ENCODE assay signal across 46 mouse cellular contexts in genomic region chr2:144032664-144033063, GRCm38 (mm10). TPM values are rescaled to one million over a fixed set of nuclear protein-coding genes. Genes with fewer than 3 reads are reported as not detected.
"Had no signal": no experiment of that assay in that cellular context is flagged by ENCODE, and none has a peak within 500 bp of the region (broad histone marks: within the 10 kb centered on the region; RNA-seq: fewer than 3 reads in every experiment).

Gene Banf2, plus strand, starts transcription at chr2:144033059.

- H3K4me3 ChIP-seq: limb, embryonic 10.5 days; limb, embryonic 12.5 days; limb, embryonic 13.5 days; limb, embryonic 15.5 days; liver, embryonic 12.5 days; liver, embryonic 13.5 days; liver, embryonic 15.5 days; lung, embryonic 15.5 days; megakaryocyte, embryonic 14.5 days; midbrain, embryonic 10.5 days; midbrain, embryonic 12.5 days; midbrain, embryonic 13.5 days; midbrain, embryonic 15.5 days; myocyte had no signal

- H3K27ac ChIP-seq: limb, embryonic 10.5 days; limb, embryonic 12.5 days; limb, embryonic 13.5 days; limb, embryonic 15.5 days; liver, embryonic 12.5 days; liver, embryonic 13.5 days; liver, embryonic 14.5 days; liver, embryonic 15.5 days; lung, embryonic 15.5 days; macrophage; midbrain, embryonic 10.5 days; midbrain, embryonic 12.5 days; midbrain, embryonic 13.5 days; midbrain, embryonic 15.5 days had no signal

- DNase-seq: left cerebral cortex, postnatal 4 days; liver; liver, embryonic 13.5 days; liver, postnatal 0 days; lung, adult 18-20 months; lung, adult 2 months; lung, embryonic 14.5 days; lung, postnatal 10 days; lung, postnatal 14 days; lung, postnatal 36 days; lung, postnatal 4 days; midbrain, embryonic 14.5 days had no signal

- H3K4me1 ChIP-seq: limb, embryonic 10.5 days; limb, embryonic 12.5 days; limb, embryonic 13.5 days; limb, embryonic 15.5 days; liver, embryonic 12.5 days; liver, embryonic 13.5 days; liver, embryonic 15.5 days; lung, embryonic 15.5 days; midbrain, embryonic 10.5 days; midbrain, embryonic 12.5 days; midbrain, embryonic 13.5 days; midbrain, embryonic 15.5 days had no signal

- H3K9ac ChIP-seq: limb, embryonic 12.5 days; limb, embryonic 13.5 days; limb, embryonic 15.5 days; liver, embryonic 12.5 days; liver, embryonic 13.5 days; liver, embryonic 14.5 days; liver, embryonic 15.5 days; liver, postnatal 0 days; lung, embryonic 14.5 days; lung, embryonic 15.5 days; midbrain, embryonic 12.5 days; midbrain, embryonic 13.5 days; midbrain, embryonic 15.5 days had no signal

- H3K9me3 ChIP-seq: limb, embryonic 10.5 days; limb, embryonic 12.5 days; limb, embryonic 13.5 days; limb, embryonic 15.5 days; liver, embryonic 12.5 days; liver, embryonic 13.5 days; liver, embryonic 15.5 days; lung, embryonic 15.5 days; midbrain, embryonic 10.5 days; midbrain, embryonic 12.5 days; midbrain, embryonic 13.5 days; midbrain, embryonic 15.5 days had no signal

- H3K4me2 ChIP-seq: limb, embryonic 12.5 days; limb, embryonic 13.5 days; limb, embryonic 15.5 days; liver, embryonic 11.5 days; liver, embryonic 12.5 days; liver, embryonic 13.5 days; liver, embryonic 15.5 days; lung, embryonic 14.5 days; lung, embryonic 15.5 days; midbrain, embryonic 11.5 days; midbrain, embryonic 12.5 days; midbrain, embryonic 13.5 days; midbrain, embryonic 15.5 days had no signal

- H3K36me3 ChIP-seq: limb, embryonic 10.5 days; limb, embryonic 12.5 days; limb, embryonic 13.5 days; limb, embryonic 15.5 days; liver, embryonic 12.5 days; liver, embryonic 13.5 days; liver, embryonic 15.5 days; lung, embryonic 15.5 days; midbrain, embryonic 10.5 days; midbrain, embryonic 12.5 days; midbrain, embryonic 13.5 days; midbrain, embryonic 15.5 days had no signal

- H3K27me3 ChIP-seq: limb, embryonic 12.5 days; limb, embryonic 13.5 days; limb, embryonic 15.5 days; liver, embryonic 12.5 days; liver, embryonic 13.5 days; liver, embryonic 15.5 days; lung, embryonic 15.5 days; midbrain, embryonic 12.5 days; midbrain, embryonic 13.5 days; midbrain, embryonic 15.5 days had no signal

- ATAC-seq: liver, embryonic 12.5 days; liver, postnatal 0 days; lung, postnatal 0 days; midbrain, embryonic 13.5 days; midbrain, embryonic 15.5 days; midbrain, embryonic 16.5 days had no signal

RNA-seq across cellular contexts. Expression of gene Banf2, which starts in this region (rescaled TPM):
- total RNA-seq: left cerebral cortex, adult 8-10 months; left cerebral cortex, postnatal 10 days; left cerebral cortex, postnatal 14 days; left cerebral cortex, postnatal 25 days; left cerebral cortex, postnatal 36 days; left cerebral cortex, postnatal 4 days; liver, adult 2 months; megakaryocyte progenitor cell, adult 5-6 weeks; megakaryocyte, adult 5-6 weeks; megakaryocyte-erythroid progenitor cell, adult 5-6 weeks; midbrain, postnatal 0 days; monocyte, adult 5-6 weeks had no signal
- polyA plus RNA-seq: limb, embryonic 10.5 days; limb, embryonic 11.5 days; limb, embryonic 12.5 days; limb, embryonic 13.5 days; limb, embryonic 14.5 days; limb, embryonic 15.5 days; liver, adult 2 months; liver, embryonic 11.5 days; liver, embryonic 12.5 days; liver, embryonic 13.5 days; liver, embryonic 14.5 days; liver, embryonic 15.5 days; liver, embryonic 16.5 days; liver, postnatal 0 days; lung, adult 2 months; lung, embryonic 14.5 days; lung, embryonic 15.5 days; lung, embryonic 16.5 days; lung, postnatal 0 days; macrophage; midbrain, embryonic 10.5 days; midbrain, embryonic 11.5 days; midbrain, embryonic 12.5 days; midbrain, embryonic 13.5 days; midbrain, embryonic 14.5 days; midbrain, embryonic 15.5 days; midbrain, embryonic 16.5 days; midbrain, postnatal 0 days; myocyte had no signal
